Mouse (Mus musculus) heart, adult 2 months (tissue): Measurements from ENCODE around the gene Cmpk2. TPM values are rescaled to one million over a fixed set of nuclear protein-coding genes. Genes with fewer than 3 reads are reported as not detected.
A peak's percentile ranks its signal among the peaks of the same experiment; 100 is the strongest.

ENCODE experiments used
- DNase-seq, 2 experiments: peaks; one replicate each; pipeline ENCODE4 v3.0.0; 2021
- H3K27ac ChIP-seq: fragments of 200-600 bp; 2 replicates; pipeline ENCODE4 v1.8.1; 2022
- H3K27me3 ChIP-seq: fragments of 200-500 bp; 2 replicates; pipeline ENCODE4 v1.6.1; 2012; ENCODE audit warnings: mild to moderate bottlenecking, low read length, inconsistent platforms, mixed read lengths; ENCODE audit not compliant: control insufficient read depth, insufficient read depth
- H3K36me3 ChIP-seq: fragments of 200-500 bp; 2 replicates; pipeline ENCODE4 v1.6.1; 2012; ENCODE audit warnings: low read length, inconsistent platforms; ENCODE audit not compliant: control insufficient read depth, insufficient read depth
- H3K4me1 ChIP-seq: fragments of 200-500 bp; 2 replicates; pipeline ENCODE4 v1.6.1; 2011; ENCODE audit warnings: low read length; ENCODE audit not compliant: control insufficient read depth, insufficient read depth
- H3K4me3 ChIP-seq: fragments of 200-600 bp; 2 replicates; pipeline ENCODE4 v1.8.1; 2022
- H3K79me2 ChIP-seq: fragments of 200-500 bp; replicated peaks from 2 replicates; pipeline ENCODE4 v1.6.1; 2012; ENCODE audit warnings: mild to moderate bottlenecking, inconsistent platforms, low read length, moderate library complexity, mixed read lengths; ENCODE audit not compliant: control insufficient read depth, insufficient read depth
- H3K9ac ChIP-seq: fragments of 200-500 bp; 2 replicates; pipeline ENCODE4 v1.6.1; 2012; ENCODE audit warnings: low read depth, mild to moderate bottlenecking, control low read depth, inconsistent platforms, low read length, mixed read lengths
- CTCF ChIP-seq: fragments of 200-600 bp; IDR thresholded peaks from 2 replicates; pipeline ENCODE4 v1.8.1; 2022; ENCODE audit warnings: antibody characterized with exemption, mild to moderate bottlenecking, moderate library complexity
- EP300 ChIP-seq: fragments of 200-500 bp; IDR thresholded peaks from 2 replicates; pipeline ENCODE4 v1.6.1; 2011; ENCODE audit warnings: low read depth, low read length, control low read depth; ENCODE audit not compliant: insufficient read depth
- POLR2A ChIP-seq: fragments of 200-500 bp; IDR thresholded peaks from 2 replicates; pipeline ENCODE4 v1.6.1; 2011; ENCODE audit warnings: mild to moderate bottlenecking, low read depth, low read length, control low read depth; ENCODE audit not compliant: insufficient read depth
- WGBS: fragments of 180-500 bp; shearing (Covaris S2); methylation state at CpG from one replicate; pipeline ENCODE4 v1.1.7; 2018; 5-methylcytosine and 5-hydroxymethylcytosine counted together
- intact Hi-C: fragments of 180-260 bp; cut with DNase I; formaldehyde crosslinking; loops from one replicate; pipeline ENCODE4 v1.15.1; 2025
- polyA plus RNA-seq: library from polyadenylated mRNA; depleted of rRNA; stranded (reverse); fragments of >200 nt; gene quantifications from 2 replicates; pipeline ENCODE4 v1.2.3, GENCODE M21; 2012
- total RNA-seq, 2 experiments: library from RNA; stranded (reverse); gene quantifications; 2 replicates each; pipeline ENCODE4 v1.2.3; 2021

The Cmpk2 gene
- total and polyA plus RNA-seq, 3 experiments = 3.8 to 4.5 (median 4.2) TPM

DNA sequence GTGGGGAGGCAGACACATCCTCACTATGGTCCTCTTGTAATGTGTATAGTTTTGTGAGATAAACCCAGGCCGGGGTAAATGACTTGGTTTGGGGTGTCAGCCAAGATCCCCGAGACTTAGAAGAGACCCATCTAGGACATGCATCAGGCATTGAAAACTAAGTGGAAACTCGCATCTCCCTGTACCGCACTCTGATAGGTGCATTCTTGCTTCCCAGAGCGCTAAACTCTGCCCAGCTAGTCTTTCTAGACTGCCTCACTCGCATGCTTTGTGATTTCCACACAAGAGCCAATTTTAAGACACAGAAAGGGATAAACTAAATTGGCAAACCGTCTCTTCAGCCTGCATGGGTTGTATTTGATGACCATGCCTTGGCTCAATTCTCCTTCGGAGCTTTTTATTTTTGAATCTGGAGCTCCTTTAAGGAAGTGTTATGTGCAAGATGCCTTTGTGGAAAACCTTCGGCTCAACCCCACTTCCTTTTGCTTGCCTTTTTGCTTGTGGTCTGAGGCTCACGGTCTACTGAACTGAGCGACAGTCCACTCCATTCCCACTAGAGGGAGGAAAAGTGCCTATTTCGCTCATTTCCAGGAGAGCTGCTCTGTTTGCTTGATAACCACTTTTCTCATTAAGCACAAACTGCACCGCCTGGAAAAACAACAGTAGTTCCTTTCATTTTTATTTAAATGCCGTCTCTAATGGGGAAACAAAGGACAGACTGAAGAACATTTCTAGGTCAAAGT is 19.0 kb downstream of the Cmpk2 start:
- no peak for DNase-seq
- 45% methylated on average over 14 of the region's 14 CpGs for WGBS

DNA sequence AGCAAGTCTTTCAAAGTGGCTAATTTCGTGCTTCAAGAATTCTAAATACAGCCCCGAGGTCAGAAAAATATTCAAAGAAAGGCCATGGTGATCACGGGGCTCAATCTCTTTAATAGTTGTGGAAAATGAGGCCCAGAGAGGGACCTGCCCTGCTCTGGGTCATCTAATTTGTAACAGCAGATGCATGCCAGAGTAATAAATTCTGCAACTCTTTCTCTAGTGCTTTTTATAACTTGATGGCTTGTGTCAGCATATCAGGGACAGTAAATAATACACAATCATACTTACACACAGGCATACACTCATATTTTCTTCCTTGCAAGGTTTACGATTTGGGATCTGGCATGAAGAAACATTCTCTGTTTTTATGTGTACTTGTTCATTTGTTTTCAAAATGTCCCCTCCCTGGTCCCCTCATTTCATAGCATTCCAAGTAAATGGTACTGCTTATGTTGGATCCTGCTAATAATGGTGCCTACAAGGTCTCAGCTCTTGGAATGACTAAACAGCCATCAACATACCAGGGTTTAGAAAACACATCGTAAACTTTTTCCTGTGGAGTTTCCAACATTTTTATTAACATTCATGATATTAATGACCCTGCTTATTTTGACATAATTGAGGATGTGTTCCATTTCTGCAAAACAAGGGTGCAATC is 19.7 kb downstream of the Cmpk2 start:
- no peaks in the 10 kb centered on the region for H3K4me1 ChIP-seq
- no peak overlapping the region for H3K4me3 ChIP-seq
- H3K79me2 ChIP-seq = no peaks in the 10 kb centered on the region
- no peaks in the 10 kb centered on the region for H3K36me3 ChIP-seq
- H3K9ac ChIP-seq = no peak overlapping the region
- intact Hi-C loops = no loop called here
- H3K27me3 ChIP-seq = no peaks in the 10 kb centered on the region
- WGBS = 61% methylated on average over 5 of the region's 5 CpGs
- TF ChIP-seq POLR2A (no peak), CTCF (no peak), EP300 (no peak)
- no peak for DNase-seq
- no peak overlapping the region for H3K27ac ChIP-seq

More for the DNA sequence above, 19.0 kb downstream of the Cmpk2 start:
- no peak for TF ChIP-seq EP300
- TF ChIP-seq POLR2A = no peak
- TF ChIP-seq CTCF = peak; percentile 68
- Histone ChIP-seq H3K79me2 (no peaks in the 10 kb centered on the region), H3K4me3 (no peak overlapping the region), H3K27me3 (no peaks in the 10 kb centered on the region), H3K9ac (no peak overlapping the region), H3K36me3 (no peaks in the 10 kb centered on the region), H3K4me1 (no peaks in the 10 kb centered on the region), H3K27ac (no peak overlapping the region)
- intact Hi-C loops = no loop called here

DNA sequence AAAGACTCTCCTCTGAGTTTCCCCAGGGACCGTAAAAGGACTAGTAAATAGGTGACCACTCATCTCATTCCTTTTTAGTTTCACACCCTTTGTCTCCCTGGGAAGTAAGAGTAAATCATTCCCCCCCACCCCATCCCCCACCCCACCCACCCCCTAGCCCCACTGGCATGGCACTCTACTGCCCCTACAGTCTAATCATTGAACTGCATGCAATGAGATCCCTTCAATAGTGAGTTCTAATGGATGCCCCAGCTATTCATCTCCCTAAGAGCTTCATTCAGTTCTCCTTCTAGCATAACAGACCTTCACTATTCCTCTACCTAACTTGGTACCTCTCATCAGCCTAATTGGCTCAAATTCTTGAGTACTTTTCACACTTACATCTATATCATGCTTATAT is 20.9 kb downstream of the Cmpk2 start:
- intact Hi-C loops = no loop called here
- no peak overlapping the region for H3K27ac ChIP-seq
- TF ChIP-seq CTCF (peak; percentile 39), POLR2A (no peak)
- DNase-seq = no peak
- no peak overlapping the region for H3K9ac ChIP-seq
- no peaks in the 10 kb centered on the region for H3K79me2 ChIP-seq
- no peaks in the 10 kb centered on the region for H3K36me3 ChIP-seq
- H3K27me3 ChIP-seq = no peaks in the 10 kb centered on the region
- H3K4me3 ChIP-seq = no peak overlapping the region
- WGBS = 94% methylated on average over 1 of the region's 1 CpGs
- no peaks in the 10 kb centered on the region for H3K4me1 ChIP-seq

DNA sequence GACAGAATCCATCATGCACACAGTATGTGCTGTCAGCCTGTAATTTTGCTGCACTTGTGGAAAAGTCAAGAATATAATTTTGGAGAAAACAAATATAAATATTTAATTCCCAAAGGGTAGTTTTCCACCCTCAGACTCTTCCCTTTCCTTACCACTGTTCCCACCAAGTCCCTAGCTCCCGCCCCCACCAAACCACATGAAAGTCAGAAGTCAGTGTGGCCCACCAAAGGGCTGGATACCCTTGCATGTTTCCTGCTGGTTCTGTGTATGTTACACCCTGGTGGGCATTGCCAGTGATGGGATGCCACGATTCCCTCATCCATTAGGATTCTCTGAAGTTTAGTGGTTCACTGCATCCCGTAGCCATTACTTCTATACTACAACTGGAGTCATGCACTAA is 32.0 kb downstream of the Cmpk2 start:
- 91% methylated on average over 3 of the region's 3 CpGs for WGBS
- no peaks in the 10 kb centered on the region for H3K4me1 ChIP-seq
- DNase-seq = no peak
- H3K36me3 ChIP-seq = no peaks in the 10 kb centered on the region
- intact Hi-C loops = no loop called here
- H3K27ac ChIP-seq = no peak overlapping the region
- no peak for TF ChIP-seq POLR2A
- no peak for TF ChIP-seq EP300
- TF ChIP-seq CTCF = no peak
- H3K9ac ChIP-seq = no peak overlapping the region
- no peaks in the 10 kb centered on the region for H3K27me3 ChIP-seq
- no peaks in the 10 kb centered on the region for H3K79me2 ChIP-seq
- H3K4me3 ChIP-seq = no peak overlapping the region

DNA sequence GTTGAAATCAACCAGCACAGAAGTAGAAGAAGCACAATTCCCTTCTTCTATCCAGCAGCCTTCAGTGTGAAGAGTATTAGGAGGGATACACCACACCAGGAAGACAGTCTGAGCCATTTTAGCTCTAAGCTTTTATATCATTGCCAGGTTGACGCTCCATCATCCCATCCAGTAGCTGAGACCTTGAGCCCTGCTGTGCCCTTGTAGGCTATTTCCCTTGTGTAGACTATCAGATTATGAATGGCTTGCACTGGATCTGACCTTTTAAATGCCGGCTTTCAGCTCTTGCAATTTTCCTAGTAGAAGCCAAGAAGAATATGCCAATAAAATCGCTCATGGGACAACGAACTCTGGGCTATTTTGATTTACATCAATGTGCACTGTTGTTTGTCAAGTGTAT is 42.0 kb downstream of the Cmpk2 start:
- TF ChIP-seq POLR2A (no peak), EP300 (no peak), CTCF (no peak)
- Histone ChIP-seq H3K4me3 (no peak overlapping the region), H3K27me3 (no peaks in the 10 kb centered on the region), H3K4me1 (no peaks in the 10 kb centered on the region), H3K27ac (no peak overlapping the region), H3K36me3 (no peaks in the 10 kb centered on the region), H3K79me2 (no peaks in the 10 kb centered on the region), H3K9ac (no peak overlapping the region)
- no peak for DNase-seq
- intact Hi-C loops = no loop called here
- 89% methylated on average over 4 of the region's 4 CpGs for WGBS

DNA sequence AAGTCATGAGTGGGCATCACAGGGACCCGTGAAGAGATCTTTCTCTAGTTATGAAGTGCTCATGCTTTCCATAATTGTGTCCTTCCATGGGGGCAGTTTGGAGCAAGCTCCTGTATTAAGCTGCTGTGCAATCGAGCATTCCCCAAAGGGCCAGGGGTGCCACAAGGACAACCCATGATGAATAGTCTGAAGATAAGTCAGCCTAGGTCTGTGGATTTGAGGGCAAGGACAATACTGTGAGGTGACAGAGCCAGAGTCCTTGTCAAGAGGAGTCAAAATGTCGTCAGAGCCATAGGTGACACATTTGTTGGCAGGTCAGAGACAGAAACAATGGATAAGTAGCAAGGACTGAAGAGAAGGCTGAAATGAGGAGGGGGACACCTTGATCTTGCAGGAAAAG is 49.2 kb downstream of the Cmpk2 start:
- no peak for TF ChIP-seq CTCF
- no peak for TF ChIP-seq EP300
- TF ChIP-seq POLR2A = no peak
- H3K27me3 ChIP-seq = no peaks in the 10 kb centered on the region
- H3K9ac ChIP-seq = no peak overlapping the region
- intact Hi-C loops = no loop called here
- no peak for DNase-seq
- H3K36me3 ChIP-seq = no peaks in the 10 kb centered on the region
- no peaks in the 10 kb centered on the region for H3K79me2 ChIP-seq
- 77% methylated on average over 3 of the region's 3 CpGs for WGBS
- no peaks in the 10 kb centered on the region for H3K4me1 ChIP-seq
- no peak overlapping the region for H3K27ac ChIP-seq
- no peak overlapping the region for H3K4me3 ChIP-seq
